Mouse (Mus musculus) intestine, postnatal 0 days (tissue): ENCODE data around the gene Pdik1l. TPM values are rescaled to one million over a fixed set of nuclear protein-coding genes. Genes with fewer than 3 reads are reported as not detected.
A peak's percentile ranks its signal among the peaks of the same experiment; 100 is the strongest.

ENCODE experiments used
- ATAC-seq: fragments of 200-750 bp; cut with Nextera tagmentation; 2 replicates; pipeline ENCODE4 v1.8.0; 2017; ENCODE audit warnings: mild to moderate bottlenecking, moderate TSS enrichment, moderate library complexity
- H3K27ac ChIP-seq: fragments of 300-500 bp; sonication (generic); 2 replicates; pipeline ENCODE4 v1.5.1; 2014; ENCODE audit warnings: mild to moderate bottlenecking, low read depth, low read length, moderate library complexity
- H3K27me3 ChIP-seq: fragments of 300-500 bp; sonication (generic); replicated peaks from 2 replicates; pipeline ENCODE4 v1.6.1; 2014; ENCODE audit warnings: low read length, mixed read lengths; ENCODE audit not compliant: control insufficient read depth, insufficient read depth
- H3K36me3 ChIP-seq: fragments of 300-500 bp; sonication (generic); 2 replicates; pipeline ENCODE4 v1.6.1; 2014; ENCODE audit warnings: mild to moderate bottlenecking, moderate library complexity; ENCODE audit not compliant: control insufficient read depth, insufficient read depth
- H3K4me1 ChIP-seq: fragments of 300-500 bp; sonication (generic); replicated peaks from 2 replicates; pipeline ENCODE4 v1.6.1; 2014; ENCODE audit warnings: antibody characterized with exemption, low read length, mixed read lengths; ENCODE audit not compliant: control insufficient read depth, insufficient read depth
- H3K4me2 ChIP-seq: fragments of 300-500 bp; sonication (generic); replicated peaks from 2 replicates; pipeline ENCODE4 v1.6.1; 2014; ENCODE audit warnings: low read depth, mild to moderate bottlenecking, moderate library complexity
- H3K4me3 ChIP-seq: fragments of 300-500 bp; sonication (generic); 2 replicates; pipeline ENCODE4 v1.5.1; 2014; ENCODE audit warnings: low read depth, low read length
- H3K9ac ChIP-seq: fragments of 300-500 bp; sonication (generic); 2 replicates; pipeline ENCODE4 v1.6.1; 2014; ENCODE audit warnings: mild to moderate bottlenecking, low read depth, low read length
- H3K9me3 ChIP-seq: fragments of 300-500 bp; sonication (generic); 2 replicates; pipeline ENCODE4 v1.6.1; 2016; ENCODE audit warnings: mixed run types; ENCODE audit not compliant: control insufficient read depth
- CTCF ChIP-seq: sonication (generic); IDR thresholded peaks from 2 replicates; pipeline ENCODE4 v1.5.1; 2016; ENCODE audit warnings: low read depth, mild to moderate bottlenecking, control low read depth, antibody characterized with exemption, moderate library complexity
- WGBS: fragments of 180-500 bp; shearing (Covaris S2); extraction: QIAGEN DNeasy Blood & Tissue Kit; methylation state at CpG from one replicate; pipeline ENCODE4 v1.1.7; 2014; 5-methylcytosine and 5-hydroxymethylcytosine counted together
- polyA plus RNA-seq: library from polyadenylated mRNA; unstranded; fragments of >200 nt; fragmentation: Nextera tagmentation; extraction: Ambion mirVana; gene quantifications from 2 replicates; pipeline ENCODE4 v1.2.1, GENCODE M21; 2015

The Pdik1l gene
- polyA plus RNA-seq, 1 experiment from 2014 or later, result 9.2 TPM

GRCm38 (mm10) chr4:134287168-134287564 is 529 bp downstream of the Pdik1l start:
- ATAC-seq, result peak; percentile 88
- under 1% methylated on average over 37 of the region's 59 CpGs for WGBS

DNA sequence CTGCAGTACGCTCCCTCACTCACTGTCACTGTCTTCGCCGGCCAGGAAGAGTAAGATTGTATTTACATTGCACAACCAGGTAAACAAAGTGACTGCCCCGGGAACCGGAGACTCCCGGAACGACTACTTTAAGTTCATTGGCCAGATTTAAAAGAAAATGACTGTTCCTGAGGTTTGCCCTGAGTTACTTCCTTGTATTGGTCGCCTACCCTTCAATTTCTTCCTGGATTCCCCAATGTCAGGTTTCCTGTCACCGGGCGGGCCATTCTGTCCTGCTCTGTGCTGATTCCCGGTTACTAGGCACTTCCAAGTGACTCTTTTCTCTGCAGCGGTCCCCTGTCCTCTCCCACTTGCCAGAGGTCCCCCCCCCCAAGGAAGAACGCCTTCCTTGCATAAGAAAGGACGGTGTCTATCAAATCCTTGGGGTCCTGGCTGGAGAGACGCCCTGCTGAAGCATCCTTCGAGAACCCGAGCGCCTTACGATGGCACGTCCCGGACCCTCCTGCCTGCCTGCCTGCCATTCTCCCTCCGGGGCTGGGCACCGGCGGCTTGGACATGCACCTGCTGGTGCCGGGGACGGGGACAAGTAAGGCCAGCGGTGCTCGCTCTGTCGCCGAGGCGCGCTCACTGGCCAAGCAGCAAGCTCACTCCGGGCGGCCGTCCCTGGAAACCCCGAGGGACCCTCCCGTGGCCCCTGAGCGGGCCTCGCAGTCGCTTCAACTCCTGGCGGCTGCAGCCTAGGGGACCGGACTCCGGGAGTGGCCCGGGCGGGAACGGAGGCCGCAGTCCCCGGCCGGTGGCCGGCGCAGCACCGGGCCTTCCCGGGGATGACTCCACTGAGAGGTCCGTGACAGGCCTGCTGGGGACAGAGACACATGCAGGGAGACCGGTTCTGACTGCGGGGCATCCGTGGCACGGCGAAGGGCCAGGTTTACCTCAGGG is 1.2 kb downstream of the Pdik1l start:
- H3K4me3 ChIP-seq, result peak overlapping the region; percentile 97
- no peaks in the 10 kb centered on the region for H3K9me3 ChIP-seq
- ATAC-seq, result peak; percentile 36
- peak overlapping the region; percentile 96 for H3K9ac ChIP-seq
- H3K36me3 ChIP-seq, result peaks cover 17% of the 10 kb centered on the region
- H3K4me1 ChIP-seq, result no peaks in the 10 kb centered on the region
- TF ChIP-seq CTCF, result no peak
- under 1% methylated on average over 59 of the region's 59 CpGs for WGBS
- H3K4me2 ChIP-seq, result peak overlapping the region; percentile 71
- no peaks in the 10 kb centered on the region for H3K27me3 ChIP-seq
- peak overlapping the region; percentile 99 for H3K27ac ChIP-seq

More at GRCm38 (mm10) chr4:134287168-134287564, 529 bp downstream of the Pdik1l start:
- peak; percentile 66 for TF ChIP-seq CTCF
- peak overlapping the region; percentile 96 for H3K9ac ChIP-seq
- H3K27me3 ChIP-seq, result no peaks in the 10 kb centered on the region
- H3K4me3 ChIP-seq, result peak overlapping the region; percentile 97
- H3K4me1 ChIP-seq, result no peaks in the 10 kb centered on the region
- H3K36me3 ChIP-seq, result peaks cover 12% of the 10 kb centered on the region
- H3K27ac ChIP-seq, result peak overlapping the region; percentile 99
- peak overlapping the region; percentile 71 for H3K4me2 ChIP-seq
- H3K9me3 ChIP-seq, result no peaks in the 10 kb centered on the region

GRCm38 (mm10) chr4:134284942-134285341 is 2.8 kb downstream of the Pdik1l start:
- Histone ChIP-seq H3K36me3 (peaks cover 17% of the 10 kb centered on the region), H3K9ac (no peak overlapping the region), H3K27me3 (no peaks in the 10 kb centered on the region), H3K27ac (peak overlapping the region; percentile 99), H3K9me3 (no peaks in the 10 kb centered on the region), H3K4me3 (no peak overlapping the region), H3K4me1 (no peaks in the 10 kb centered on the region), H3K4me2 (no peak overlapping the region; the same call in 1 of the 2 replicates)
- WGBS, result 57% methylated on average over 2 of the region's 2 CpGs
- TF ChIP-seq CTCF, result no peak
- no peak for ATAC-seq

DNA sequence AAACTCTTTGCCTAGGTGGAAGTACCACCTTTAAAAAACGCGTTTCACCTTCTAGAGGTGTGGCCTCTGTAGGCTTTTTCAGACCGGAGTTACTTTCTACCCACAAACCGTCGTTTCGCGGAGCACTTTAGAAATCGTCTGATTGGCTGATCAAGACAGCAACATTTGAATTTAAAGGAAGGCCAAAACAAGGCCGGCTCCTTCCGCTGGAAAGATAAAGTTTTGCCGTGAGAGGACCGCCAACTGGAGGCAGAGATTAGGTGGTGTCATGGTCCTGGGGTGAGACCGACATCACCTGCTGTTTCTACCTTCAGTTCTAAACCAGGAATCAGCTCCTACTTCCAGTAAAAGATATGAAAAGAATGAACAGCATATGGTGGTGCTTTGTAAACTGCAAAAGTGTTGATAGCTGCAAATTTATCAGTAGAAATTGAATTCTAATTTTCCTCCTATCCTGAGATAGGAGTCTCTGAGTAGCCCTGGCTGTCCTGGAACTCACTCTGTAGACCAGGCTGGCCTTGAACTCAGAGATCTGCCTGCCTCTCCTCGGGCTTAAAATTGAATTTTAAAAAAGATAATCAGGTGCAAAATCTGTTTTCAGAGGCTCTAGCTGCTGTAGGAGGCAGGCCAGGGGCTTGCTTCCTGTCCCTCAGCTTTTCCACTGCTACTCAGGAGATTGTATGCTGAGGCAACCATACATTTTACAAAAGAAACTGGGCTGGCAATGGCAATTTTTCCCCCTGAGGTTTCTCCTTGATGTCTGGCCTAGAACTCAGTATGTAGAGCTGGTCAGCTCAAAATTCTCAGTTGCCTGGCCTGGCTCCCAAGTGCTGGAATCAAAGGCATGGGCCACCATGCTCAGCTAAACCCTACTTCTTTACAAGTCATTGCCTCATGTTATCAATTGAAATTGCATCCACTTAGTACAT is 14.0 kb downstream of the Pdik1l start:
- 3% methylated on average over 14 of the region's 14 CpGs for WGBS

GRCm38 (mm10) chr4:134272731-134273416 is 14.8 kb downstream of the Pdik1l start:
- Histone ChIP-seq H3K4me3 (peak overlapping the region; percentile 13), H3K4me2 (peak overlapping the region; percentile 52), H3K9me3 (no peaks in the 10 kb centered on the region), H3K27me3 (no peaks in the 10 kb centered on the region), H3K27ac (no peak overlapping the region), H3K4me1 (0 out of 2 replicates have a peak, but pooled peaks cover 6% of the 10 kb centered on the region), H3K36me3 (peaks cover 15% of the 10 kb centered on the region), H3K9ac (peak overlapping the region; percentile 13; the same call in 1 of the 2 replicates)
- WGBS, result 13% methylated on average over 12 of the region's 13 CpGs
- ATAC-seq, result 0 out of 2 replicates have a peak, but pooled peaks have one; percentile 25
- TF ChIP-seq CTCF, result no peak

More for the DNA sequence above, 14.0 kb downstream of the Pdik1l start:
- peak; percentile 63 for ATAC-seq
- H3K4me2 ChIP-seq, result peak overlapping the region; percentile 52
- no peak overlapping the region for H3K27ac ChIP-seq
- H3K9me3 ChIP-seq, result no peaks in the 10 kb centered on the region
- H3K4me1 ChIP-seq, result 0 out of 2 replicates have a peak, but pooled peaks cover 6% of the 10 kb centered on the region
- no peaks in the 10 kb centered on the region for H3K27me3 ChIP-seq
- peak overlapping the region; percentile 13 for H3K4me3 ChIP-seq
- no peak for TF ChIP-seq CTCF
- peaks cover 21% of the 10 kb centered on the region for H3K36me3 ChIP-seq
- peak overlapping the region; percentile 13; the same call in 1 of the 2 replicates for H3K9ac ChIP-seq
